Mouse (Mus musculus): ENCODE results near the gene Prdx5. TPM values are rescaled to one million over a fixed set of nuclear protein-coding genes. Genes with fewer than 3 reads are reported as not detected.

The Prdx5 gene
- total and polyA plus RNA-seq, 3 experiments = 74.8 to 137 (median 83.5) TPM

- TF ChIP-seq HCFC1 (IDR thresholded peaks at IDR 0.05; ENCODE audit: low read depth, low read length) (no peak), BHLHE40 (IDR thresholded peaks at IDR 0.05; ENCODE audit: low read depth, low read length) (peak; percentile 19; the same call in 1 of the 2 replicates)
- no peak for DNase-seq (ENCODE audit: extremely low read depth)
- Histone ChIP-seq H3K27ac (ENCODE audit: insufficient read depth, low read depth) (no peak overlapping the region), H3K36me3 (replicated peaks in 1 of 2; ENCODE audit: control insufficient read depth in 1 of 2, insufficient read depth in 1 of 2, low read length in 1 of 2) (peaks cover 48 to 98% of the 10 kb centered on the region in 2 experiments), H3K4me1 (ENCODE audit: control insufficient read depth in 1 of 2, insufficient read depth in 2 of 2) (peaks cover 12 to 23% of the 10 kb centered on the region in 2 experiments), H3K9me3 (replicated peaks; ENCODE audit: low read length) (no peaks in the 10 kb centered on the region), H3K79me2 (replicated peaks; ENCODE audit: control insufficient read depth, extremely low read depth, insufficient read depth, poor library complexity, severe bottlenecking) (no peaks in the 10 kb centered on the region), H3K4me2 (ENCODE audit: insufficient read depth, low read depth, poor library complexity, severe bottlenecking) (no peak overlapping the region), H3K27me3 (replicated peaks) (no peaks in the 10 kb centered on the region), H3K9ac (ENCODE audit: insufficient read depth, low read depth) (no peak overlapping the region), H3K4me3 (replicated peaks in 1 of 3; ENCODE audit: low read depth in 2 of 3, low read length in 2 of 3, poor library complexity in 1 of 3) (no peak overlapping the region)
- dilution Hi-C loops (cut with MboI; ENCODE audit: extremely low pct_ligation_motif_present, extremely low pct_unique_long_range_greater_than_20kb, low sequenced_read_pairs) (no loop called here), in situ Hi-C loops (cut with MboI; ENCODE audit: low pct_ligation_motif_present, low pct_unique_long_range_greater_than_20kb, low sequenced_read_pairs) (no loop called here)
Measured at GRCm38 (mm10) chr19:6955424-6955823, 45.5 kb upstream of the Prdx5 start.

GRCm38 (mm10) chr19:6954046-6954445, 44.1 kb upstream of the Prdx5 start:
- H3K4me3 ChIP-seq (replicated peaks in 1 of 3; ENCODE audit: low read depth in 2 of 3, low read length in 2 of 3, poor library complexity in 1 of 3) = no peak overlapping the region
- H3K4me1 ChIP-seq (ENCODE audit: control insufficient read depth in 1 of 2, insufficient read depth in 2 of 2) = peaks cover 12 to 23% of the 10 kb centered on the region in 2 experiments
- no peaks in the 10 kb centered on the region for H3K27me3 ChIP-seq (replicated peaks)
- DNase-seq (ENCODE audit: extremely low read depth) = no peak
- peaks cover 40 to 98% of the 10 kb centered on the region in 2 experiments for H3K36me3 ChIP-seq (replicated peaks in 1 of 2; ENCODE audit: control insufficient read depth in 1 of 2, insufficient read depth in 1 of 2, low read length in 1 of 2)
- H3K9me3 ChIP-seq (replicated peaks; ENCODE audit: low read length) = no peaks in the 10 kb centered on the region
- in situ Hi-C loops (cut with MboI; ENCODE audit: low pct_ligation_motif_present, low pct_unique_long_range_greater_than_20kb, low sequenced_read_pairs) (no loop called here), dilution Hi-C loops (cut with MboI; ENCODE audit: extremely low pct_ligation_motif_present, extremely low pct_unique_long_range_greater_than_20kb, low sequenced_read_pairs) (no loop called here)
- no peak overlapping the region for H3K9ac ChIP-seq (ENCODE audit: insufficient read depth, low read depth)
- H3K27ac ChIP-seq (ENCODE audit: insufficient read depth, low read depth) = no peak overlapping the region
- H3K4me2 ChIP-seq (ENCODE audit: insufficient read depth, low read depth, poor library complexity, severe bottlenecking) = no peak overlapping the region
- TF ChIP-seq MYC (IDR thresholded peaks at IDR 0.05; ENCODE audit: low read depth, low read length) = no peak
- TF ChIP-seq CTCF (conservative IDR thresholded peaks at IDR 0.05 in 1 of 2, IDR thresholded peaks at IDR 0.05 in 1 of 2; ENCODE audit: low read depth in 2 of 2, low read length in 2 of 2) = peak in 1 of 2 experiments; percentile 53; a peak in 2 of 4 replicates
- peak; percentile 44; the same call in 1 of the 2 replicates for TF ChIP-seq SMC3 (IDR thresholded peaks at IDR 0.05; ENCODE audit: low read depth, low read length)
- no peaks in the 10 kb centered on the region for H3K79me2 ChIP-seq (replicated peaks; ENCODE audit: control insufficient read depth, extremely low read depth, insufficient read depth, poor library complexity, severe bottlenecking)

- Histone ChIP-seq H3K9me3 (replicated peaks; ENCODE audit: low read length) (no peaks in the 10 kb centered on the region), H3K27me3 (replicated peaks) (no peaks in the 10 kb centered on the region), H3K36me3 (replicated peaks in 1 of 2; ENCODE audit: control insufficient read depth in 1 of 2, insufficient read depth in 1 of 2, low read length in 1 of 2) (peaks cover 35 to 97% of the 10 kb centered on the region in 2 experiments), H3K27ac (ENCODE audit: insufficient read depth, low read depth) (no peak overlapping the region), H3K4me1 (ENCODE audit: control insufficient read depth in 1 of 2, insufficient read depth in 2 of 2) (peaks cover 15 to 30% of the 10 kb centered on the region in 2 experiments), H3K4me3 (replicated peaks in 1 of 3; ENCODE audit: low read depth in 2 of 3, low read length in 2 of 3, poor library complexity in 1 of 3) (no peak overlapping the region), H3K9ac (ENCODE audit: insufficient read depth, low read depth) (no peak overlapping the region), H3K79me2 (replicated peaks; ENCODE audit: control insufficient read depth, extremely low read depth, insufficient read depth, poor library complexity, severe bottlenecking) (no peaks in the 10 kb centered on the region), H3K4me2 (ENCODE audit: insufficient read depth, low read depth, poor library complexity, severe bottlenecking) (no peak overlapping the region)
- TF ChIP-seq MXI1 (IDR thresholded peaks at IDR 0.05; ENCODE audit: low read depth, low read length) = no peak
- no peak for TF ChIP-seq SIN3A (IDR thresholded peaks at IDR 0.05; ENCODE audit: low read length)
- TF ChIP-seq RCOR1 (conservative IDR thresholded peaks at IDR 0.05; ENCODE audit: low read depth, low read length) = no peak
- TF ChIP-seq MEF2A (IDR thresholded peaks at IDR 0.05; ENCODE audit: borderline replicate concordance, low read depth, low read length) = no peak
- no peak for TF ChIP-seq UBTF (IDR thresholded peaks at IDR 0.05; ENCODE audit: low read depth, low read length)
- TF ChIP-seq IRF4 (IDR thresholded peaks at IDR 0.05; ENCODE audit: low read depth, low read length) = no peak
- TF ChIP-seq E2F4 (IDR thresholded peaks at IDR 0.05; ENCODE audit: insufficient replicate concordance, low read depth, low read length) = no peak
- TF ChIP-seq HCFC1 (IDR thresholded peaks at IDR 0.05; ENCODE audit: low read depth, low read length) = no peak
- TF ChIP-seq SMC3 (IDR thresholded peaks at IDR 0.05; ENCODE audit: low read depth, low read length) = no peak
- TF ChIP-seq TCF12 (IDR thresholded peaks at IDR 0.05; ENCODE audit: low read depth, low read length) = no peak
- no peak for TF ChIP-seq ETS1 (conservative IDR thresholded peaks at IDR 0.05; ENCODE audit: low read depth, low read length)
- TF ChIP-seq ZNF384 (IDR thresholded peaks at IDR 0.05; ENCODE audit: low read depth, low read length) = no peak
- TF ChIP-seq MAZ (IDR thresholded peaks at IDR 0.05; ENCODE audit: low read depth, low read length) = no peak
- in situ Hi-C loops (cut with MboI; ENCODE audit: low pct_ligation_motif_present, low pct_unique_long_range_greater_than_20kb, low sequenced_read_pairs) (no loop called here), dilution Hi-C loops (cut with MboI; ENCODE audit: extremely low pct_ligation_motif_present, extremely low pct_unique_long_range_greater_than_20kb, low sequenced_read_pairs) (no loop called here)
- DNase-seq (ENCODE audit: extremely low read depth) = no peak
Measured at GRCm38 (mm10) chr19:6952712-6953037, 42.8 kb upstream of the Prdx5 start.
